Mouse (Mus musculus) embryo, embryonic 10 days (tissue): ENCODE measurements around the gene Lama5.
"Not testable (repeated sequence)": the region's sequence is repeated elsewhere in the genome, so short reads cannot be mapped to it uniquely, and the experiment has no call there.

Experiments used
- DNase-seq: peaks from one replicate; pipeline ENCODE4 v3.0.0-alpha.2; 2015; ENCODE audit warnings: low spot score

Lama5 gene

DNA sequence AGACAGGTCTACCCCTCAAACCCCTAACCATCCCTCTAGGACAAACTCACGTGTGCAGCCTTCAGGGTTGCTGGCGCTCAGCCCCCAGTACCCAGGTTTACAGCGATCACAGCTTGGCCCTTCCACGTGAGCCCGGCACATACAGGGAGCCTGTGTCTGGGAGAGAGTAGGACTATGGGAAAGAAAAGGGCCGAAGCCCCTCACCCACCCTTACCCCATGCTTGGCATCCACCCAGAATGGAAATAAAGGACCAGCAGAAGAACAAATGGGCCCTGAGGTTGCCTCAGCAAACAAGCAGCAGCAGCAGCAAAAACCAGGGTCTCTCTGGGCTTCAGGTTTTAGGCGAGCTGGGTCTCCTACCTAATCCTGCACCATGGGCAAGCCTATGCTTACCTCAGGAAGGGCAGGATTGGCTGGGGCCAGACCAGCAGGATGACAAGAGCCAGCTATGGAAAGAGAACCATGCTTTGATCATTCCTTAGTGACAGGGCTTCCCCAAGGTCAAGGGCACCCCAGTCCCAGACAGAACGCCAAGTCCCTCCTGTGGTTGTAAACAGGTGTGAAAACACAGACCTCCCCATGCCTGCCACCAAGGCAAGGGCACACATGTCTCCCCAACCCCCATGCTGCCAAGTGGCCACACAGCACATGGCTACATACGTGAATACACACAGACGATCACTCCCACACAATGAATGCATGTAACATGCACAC, 28.2 kb downstream of the Lama5 start:
- DNase-seq = no peak

GRCm38 (mm10) chr2:180196610-180197322, 28.9 kb downstream of the Lama5 start:
- DNase-seq = no peak

GRCm38 (mm10) chr2:180187362-180187761, 38.3 kb downstream of the Lama5 start:
- no peak for DNase-seq

DNA sequence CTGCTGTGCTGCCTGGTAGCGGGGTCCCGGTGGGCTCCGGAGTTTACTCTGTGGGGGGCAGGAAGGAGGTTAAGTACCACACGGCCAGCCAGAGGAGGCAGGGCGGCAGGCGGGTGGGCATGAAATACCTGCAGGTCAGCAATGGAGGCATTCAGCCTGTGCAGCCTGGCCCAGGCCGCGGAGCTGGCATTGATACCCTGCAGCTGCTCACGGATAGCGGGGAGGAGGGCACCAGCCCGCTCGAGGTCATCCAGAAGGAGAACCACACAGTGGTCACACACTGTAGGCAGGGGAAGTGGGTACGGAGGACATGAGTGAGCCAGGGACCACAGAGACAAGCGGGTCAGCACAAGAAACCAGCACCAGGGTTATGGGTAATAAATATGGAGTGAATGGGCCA, 40.0 kb downstream of the Lama5 start:
- DNase-seq = no peak

GRCm38 (mm10) chr2:180184752-180185109, 40.9 kb downstream of the Lama5 start:
- no peak for DNase-seq

GRCm38 (mm10) chr2:180184011-180184751, 41.5 kb downstream of the Lama5 start:
- DNase-seq = no peak

- no peak for DNase-seq
Observed at GRCm38 (mm10) chr2:180181542-180181941, 44.1 kb downstream of the Lama5 start.

DNA sequence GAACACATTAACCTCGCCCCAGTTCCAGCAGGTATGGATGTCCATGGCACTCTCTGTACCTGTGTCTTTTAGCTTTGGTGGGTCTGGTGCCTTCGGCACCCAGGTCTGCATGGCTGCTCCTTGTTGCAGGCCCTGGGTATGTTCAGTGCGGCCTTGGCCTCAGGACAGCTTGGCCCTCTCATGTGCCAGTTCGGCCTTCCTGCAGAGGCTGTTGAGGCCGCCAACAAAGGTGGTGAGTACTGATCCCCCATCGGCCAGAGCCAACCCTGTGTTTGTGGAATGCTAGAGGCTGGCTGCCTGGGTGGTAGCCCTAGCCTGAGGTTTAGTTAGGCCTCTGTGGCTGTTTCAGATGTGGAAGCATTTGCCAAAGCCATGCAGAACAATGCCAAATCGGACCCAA, 49.9 kb downstream of the Lama5 start:
- DNase-seq = no peak

DNA sequence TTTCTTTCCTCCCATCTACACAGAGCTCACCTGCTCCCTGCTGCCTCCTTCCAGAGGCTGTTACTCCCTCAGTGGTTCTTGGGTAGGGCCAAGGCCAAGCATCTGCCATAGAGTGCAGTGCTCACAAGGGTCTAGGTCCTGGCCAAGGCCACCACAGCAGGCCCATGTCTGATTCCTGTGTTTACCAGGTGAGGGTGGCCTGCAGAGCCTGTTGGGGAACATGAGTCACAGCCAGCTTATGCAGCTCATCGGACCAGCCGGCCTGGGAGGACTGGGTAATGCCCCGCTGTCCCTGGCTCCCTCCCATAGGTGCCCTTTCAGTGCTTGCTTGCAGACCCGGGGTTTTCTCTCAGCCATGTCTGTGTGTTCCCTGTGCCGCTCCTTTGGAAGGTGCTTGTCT, 51.5 kb downstream of the Lama5 start:
- no peak for DNase-seq

DNA sequence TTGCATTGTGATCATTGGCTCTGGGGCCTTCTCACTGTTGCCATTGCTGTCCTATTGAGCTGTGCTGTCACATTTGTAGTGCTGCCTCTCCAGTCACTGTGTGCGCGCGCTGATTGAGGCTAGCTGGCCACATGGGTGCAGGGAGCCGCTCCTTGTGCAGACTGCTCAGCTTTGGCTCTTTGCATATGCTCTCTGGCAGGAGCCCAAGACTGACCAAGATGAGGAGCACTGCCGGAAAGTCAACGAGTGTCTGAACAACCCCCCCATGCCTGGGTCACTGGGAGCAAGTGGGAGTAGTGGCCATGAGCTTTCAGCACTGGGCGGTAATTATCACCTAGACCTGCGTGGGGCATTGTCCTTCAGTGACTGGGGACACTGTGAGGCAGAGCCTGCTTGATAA, 51.9 kb downstream of the Lama5 start:
- DNase-seq = not testable (repeated sequence)

DNA sequence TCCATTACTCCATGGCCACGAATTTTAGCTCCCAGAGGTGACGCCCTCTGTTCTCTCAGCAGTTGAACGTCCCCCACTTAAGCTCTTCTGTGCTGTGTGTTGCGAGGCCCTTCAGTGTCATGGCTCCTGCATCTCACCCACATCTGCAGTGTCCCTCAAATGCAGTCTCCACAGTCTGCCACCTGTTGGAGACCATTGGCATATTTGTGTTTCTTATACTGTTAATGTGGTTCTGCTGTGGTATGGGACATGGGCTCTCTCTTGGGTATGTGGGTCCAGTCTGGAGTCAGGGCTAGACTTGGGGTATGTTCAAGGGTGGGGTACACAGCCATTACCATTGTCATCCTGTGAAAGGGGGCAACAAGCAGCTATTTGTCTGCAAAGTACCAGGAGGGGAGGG, 52.5 kb downstream of the Lama5 start:
- peak; percentile 22 for DNase-seq

- DNase-seq = no peak
Observed at GRCm38 (mm10) chr2:180172152-180172551, 53.5 kb downstream of the Lama5 start.

- peak; percentile 51 for DNase-seq
Observed at GRCm38 (mm10) chr2:180171522-180172070, 54.1 kb downstream of the Lama5 start.

DNA sequence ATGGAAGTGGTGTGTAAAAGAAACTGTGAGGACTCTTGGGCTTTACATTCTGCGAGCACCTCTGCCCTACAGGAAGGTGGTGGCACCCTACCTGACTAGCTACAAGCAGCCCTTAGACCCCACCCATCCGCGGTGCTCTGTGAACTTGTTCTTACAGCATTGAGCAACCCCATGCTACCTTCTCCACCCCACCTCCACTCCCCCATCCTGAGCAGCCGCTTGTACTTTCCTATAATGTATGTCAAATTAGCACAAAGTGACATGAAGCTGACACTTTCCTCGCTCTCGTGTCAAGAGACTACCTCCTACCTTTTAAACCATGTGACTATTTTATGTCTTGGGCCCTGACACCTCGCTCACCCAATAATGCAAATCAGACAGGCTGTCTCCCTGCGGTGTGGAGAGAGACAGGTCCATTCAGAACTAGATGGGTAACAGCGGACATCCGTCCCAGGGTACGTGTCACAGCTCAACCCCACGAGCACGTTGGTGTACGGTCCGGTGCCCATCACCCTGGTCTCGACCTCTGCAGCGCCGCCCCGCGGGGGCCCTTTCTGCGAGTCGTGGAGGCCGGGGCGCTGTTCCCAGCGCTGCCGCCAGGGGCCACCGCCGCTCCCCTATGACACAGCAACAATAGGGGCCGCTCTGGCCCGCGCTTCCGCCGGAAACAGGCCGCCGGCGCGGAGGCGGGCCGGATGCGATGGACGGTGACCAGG, 54.7 kb downstream of the Lama5 start, which contains the start of gene Adrm1:
Gene Adrm1, plus strand, starts transcription at position 680 of the 716 bp plus-strand sequence.
- peak; percentile 95 for DNase-seq

DNA sequence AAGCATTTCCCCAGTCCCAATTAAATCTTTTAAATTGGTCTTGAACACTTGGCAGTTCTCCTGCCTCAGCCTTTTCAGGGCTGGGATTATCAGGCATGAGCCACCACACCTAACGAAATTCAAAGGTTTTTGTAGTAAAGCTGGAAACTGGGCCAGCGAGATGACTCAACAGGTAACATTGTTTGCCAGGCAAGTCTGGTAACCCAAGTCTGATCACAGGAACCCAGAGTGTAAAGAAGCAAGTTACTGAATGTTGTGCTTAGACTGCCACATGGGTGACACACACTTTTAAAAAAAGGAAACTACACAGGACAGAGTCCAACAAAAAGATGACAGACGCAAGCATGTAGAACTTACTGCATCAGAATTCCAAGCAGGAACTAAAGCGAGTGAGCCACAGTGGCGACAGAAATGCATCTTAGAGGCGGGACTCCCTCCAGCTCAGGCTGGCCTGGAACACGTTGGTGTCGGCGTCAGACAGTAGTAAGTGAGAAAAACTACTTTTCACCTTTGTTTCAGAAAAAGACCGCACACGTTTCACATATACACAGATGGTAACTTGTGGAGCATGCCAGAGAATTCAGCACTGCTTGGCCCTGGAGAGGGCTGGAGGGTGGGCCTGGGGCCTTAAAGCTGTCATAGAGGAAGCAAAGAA, 55.4 kb downstream of the Lama5 start:
- no peak for DNase-seq

- no peak for DNase-seq
Observed at GRCm38 (mm10) chr2:180166869-180167268, 58.8 kb downstream of the Lama5 start.

GRCm38 (mm10) chr2:180165855-180166254, 59.8 kb downstream of the Lama5 start:
- DNase-seq = no peak

- no peak for DNase-seq
Observed at GRCm38 (mm10) chr2:180158627-180159026, 67.0 kb downstream of the Lama5 start.

- no peak for DNase-seq
Observed at GRCm38 (mm10) chr2:180154796-180155195, 70.9 kb downstream of the Lama5 start.

GRCm38 (mm10) chr2:180148551-180148950, 77.1 kb downstream of the Lama5 start:
- no peak for DNase-seq

DNA sequence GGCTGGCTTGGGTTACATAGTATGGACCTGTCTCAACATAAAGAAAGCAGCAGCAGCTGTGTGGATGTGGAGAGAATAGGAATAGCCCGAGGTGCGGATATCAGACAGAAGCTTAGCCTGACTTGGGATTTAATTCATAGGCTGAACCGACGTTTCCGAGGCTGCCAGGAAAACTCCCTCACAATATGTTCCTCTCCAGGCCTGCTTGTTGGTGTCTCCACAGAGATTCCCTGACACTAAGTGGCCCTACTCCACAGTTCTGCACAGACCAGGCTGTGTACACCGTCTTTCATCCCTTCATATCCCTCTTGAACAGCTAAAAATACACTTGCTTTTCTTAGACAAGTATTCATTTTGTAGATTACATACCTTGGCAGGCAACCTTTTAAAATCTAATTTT, 78.3 kb downstream of the Lama5 start:
- DNase-seq = no peak
